Mouse (Mus musculus) thymus, adult 2 months (tissue): ENCODE measurements around the gene Serpinb9b.

ENCODE experiments used
- CTCF ChIP-seq: fragments of 200-500 bp; IDR thresholded peaks from 2 replicates; pipeline ENCODE4 v1.5.1; 2012; ENCODE audit warnings: mild to moderate bottlenecking, control low read depth, low read length, moderate library complexity, borderline replicate concordance; ENCODE audit not compliant: control insufficient read depth, poor library complexity, insufficient read depth; ENCODE audit errors: extremely low read depth
- POLR2A ChIP-seq: fragments of 200-500 bp; IDR thresholded peaks from 2 replicates; pipeline ENCODE4 v1.6.1; 2012; ENCODE audit warnings: mild to moderate bottlenecking, low read length, control low read depth, moderate library complexity; ENCODE audit not compliant: control insufficient read depth, poor library complexity, insufficient read depth; ENCODE audit errors: extremely low read depth

GRCm38 (mm10) chr13:33002950-33003349 is 24.3 kb upstream of the Serpinb9b start, which contains the start of gene Serpinb9:
- no peak for TF ChIP-seq CTCF
- TF ChIP-seq POLR2A = no peak
